Mouse (Mus musculus) kidney, adult 2 months (tissue): ENCODE data around the gene Ttc6.

Experiments
- CTCF ChIP-seq: fragments of 200-500 bp; conservative IDR thresholded peaks from 2 replicates; pipeline ENCODE4 v1.5.1; 2011; ENCODE audit warnings: low read depth, mild to moderate bottlenecking, control low read depth, low read length, moderate library complexity, mixed read lengths; ENCODE audit not compliant: insufficient read depth, insufficient read length
- POLR2A ChIP-seq: fragments of 200-500 bp; IDR thresholded peaks from one replicate; pipeline ENCODE4 v1.6.1; 2011; ENCODE audit warnings: low read depth, low read length, control low read depth

GRCm38 (mm10) chr12:57571773-57572172 is 7.9 kb downstream of the Ttc6 start:
- no peak for TF ChIP-seq CTCF
- TF ChIP-seq POLR2A, result no peak
